Mouse (Mus musculus) embryonic facial prominence, embryonic 14.5 days (tissue): Measurements from ENCODE around the gene Sfxn5. TPM values are rescaled to one million over a fixed set of nuclear protein-coding genes. Genes with fewer than 3 reads are reported as not detected.

Experiments used
- ATAC-seq: fragments of 200-750 bp; cut with Nextera tagmentation; 2 replicates; pipeline ENCODE4 v1.8.0; 2017; ENCODE audit warnings: low read depth, moderate number of reproducible peaks, moderate TSS enrichment
- DNase-seq: peaks from one replicate; pipeline ENCODE4 v3.0.0-alpha.2; 2015; ENCODE audit warnings: low spot score
- H3K27ac ChIP-seq: fragments of 300-500 bp; sonication (generic); replicated peaks from 2 replicates; pipeline ENCODE4 v1.5.1; 2014; ENCODE audit warnings: low read depth, mild to moderate bottlenecking, low read length, moderate library complexity
- H3K27me3 ChIP-seq: fragments of 300-500 bp; sonication (generic); replicated peaks from 2 replicates; pipeline ENCODE4 v1.6.1; 2014; ENCODE audit warnings: low read length; ENCODE audit not compliant: control insufficient read depth, insufficient read depth
- H3K36me3 ChIP-seq: fragments of 300-500 bp; sonication (generic); 2 replicates; pipeline ENCODE4 v1.6.1; 2014; ENCODE audit warnings: low read length, mixed read lengths; ENCODE audit not compliant: control insufficient read depth, insufficient read depth
- H3K4me1 ChIP-seq: fragments of 300-500 bp; sonication (generic); 2 replicates; pipeline ENCODE4 v1.6.1; 2014; ENCODE audit warnings: antibody characterized with exemption, low read length; ENCODE audit not compliant: control insufficient read depth, insufficient read depth
- H3K4me2 ChIP-seq: fragments of 300-500 bp; sonication (generic); 2 replicates; pipeline ENCODE4 v1.6.1; 2014; ENCODE audit warnings: low read depth, mild to moderate bottlenecking, low read length, moderate library complexity, mixed read lengths
- H3K4me3 ChIP-seq: fragments of 300-500 bp; sonication (generic); 2 replicates; pipeline ENCODE4 v1.5.1; 2014; ENCODE audit warnings: low read depth, mild to moderate bottlenecking, low read length
- H3K9ac ChIP-seq: fragments of 300-500 bp; sonication (generic); 2 replicates; pipeline ENCODE4 v1.6.1; 2014; ENCODE audit warnings: low read depth, mild to moderate bottlenecking, low read length, moderate library complexity, mixed read lengths
- H3K9me3 ChIP-seq: fragments of 300-500 bp; sonication (generic); 2 replicates; pipeline ENCODE4 v1.6.1; 2016; ENCODE audit warnings: low read length; ENCODE audit not compliant: control insufficient read depth
- WGBS: fragments of 180-500 bp; shearing (Covaris S2); extraction: QIAGEN DNeasy Blood & Tissue Kit; methylation state at CpG from one replicate; pipeline ENCODE4 v1.1.7; 2014; 5-methylcytosine and 5-hydroxymethylcytosine counted together
- polyA plus RNA-seq: library from polyadenylated mRNA; unstranded; fragments of >200 nt; fragmentation: Nextera tagmentation; extraction: Ambion mirVana; gene quantifications from 2 replicates; pipeline ENCODE4 v1.2.1, GENCODE M21; 2014

Sfxn5 gene
- polyA plus RNA-seq, 1 experiment from 2014 or later, result 6.7 TPM

DNA sequence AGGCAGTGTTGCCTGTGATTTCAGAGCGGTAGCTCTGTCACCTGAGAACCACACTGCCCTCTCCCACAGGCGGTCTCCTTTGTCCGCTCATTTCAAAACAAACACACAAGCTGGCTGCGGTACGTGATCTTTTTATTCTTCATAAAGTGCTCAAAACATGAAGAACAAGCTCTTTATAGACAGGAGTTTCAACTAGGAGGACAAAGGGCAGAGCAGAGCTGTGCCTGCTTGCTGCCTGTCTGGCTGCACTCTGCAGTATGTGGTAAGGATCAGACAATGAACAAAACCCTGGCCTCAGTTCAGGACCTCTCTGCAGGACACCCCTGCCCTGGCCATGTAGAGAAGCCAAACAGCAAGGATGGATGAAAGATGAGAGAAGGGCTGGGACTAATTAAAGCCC is 1.6 kb upstream of the Sfxn5 start:
- Histone ChIP-seq H3K9ac (no peak overlapping the region), H3K4me3 (no peak overlapping the region), H3K27me3 (no peaks in the 10 kb centered on the region), H3K4me2 (no peak overlapping the region), H3K27ac (no peak overlapping the region), H3K4me1 (no peaks in the 10 kb centered on the region), H3K36me3 (peaks cover 3% of the 10 kb centered on the region; the same call in 1 of the 2 replicates), H3K9me3 (no peaks in the 10 kb centered on the region)
- ATAC-seq (no peak), DNase-seq (peak; percentile 18)
- WGBS, result 72% methylated on average over 5 of the region's 5 CpGs

DNA sequence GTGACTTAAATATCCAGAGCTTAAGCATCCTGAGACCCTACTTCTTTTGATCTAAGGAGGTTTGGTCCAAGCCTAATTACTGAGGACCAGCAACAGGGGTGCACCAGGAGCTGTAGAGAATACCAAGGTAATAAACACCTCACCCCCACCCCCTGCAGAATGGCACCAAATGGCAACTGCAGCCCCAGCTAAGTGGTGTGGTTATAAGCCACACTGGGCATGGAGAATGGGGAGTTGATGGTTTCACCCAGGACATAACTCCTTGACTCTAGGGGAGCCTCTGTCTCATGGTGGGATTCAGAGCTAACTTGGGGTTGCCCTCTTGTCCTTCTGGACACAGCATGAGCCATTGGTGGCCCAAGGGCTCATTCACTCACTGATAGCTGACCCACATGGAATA is 1.0 kb upstream of the Sfxn5 start:
- Histone ChIP-seq H3K27me3 (no peaks in the 10 kb centered on the region), H3K9me3 (no peaks in the 10 kb centered on the region), H3K9ac (no peak overlapping the region), H3K36me3 (peaks cover 3% of the 10 kb centered on the region; the same call in 1 of the 2 replicates), H3K4me3 (0 out of 2 replicates have a peak overlapping the region, but pooled peaks have one; percentile 82), H3K4me2 (peak overlapping the region; percentile 98), H3K4me1 (no peaks in the 10 kb centered on the region), H3K27ac (no peak overlapping the region)
- ATAC-seq (no peak), DNase-seq (no peak)

DNA sequence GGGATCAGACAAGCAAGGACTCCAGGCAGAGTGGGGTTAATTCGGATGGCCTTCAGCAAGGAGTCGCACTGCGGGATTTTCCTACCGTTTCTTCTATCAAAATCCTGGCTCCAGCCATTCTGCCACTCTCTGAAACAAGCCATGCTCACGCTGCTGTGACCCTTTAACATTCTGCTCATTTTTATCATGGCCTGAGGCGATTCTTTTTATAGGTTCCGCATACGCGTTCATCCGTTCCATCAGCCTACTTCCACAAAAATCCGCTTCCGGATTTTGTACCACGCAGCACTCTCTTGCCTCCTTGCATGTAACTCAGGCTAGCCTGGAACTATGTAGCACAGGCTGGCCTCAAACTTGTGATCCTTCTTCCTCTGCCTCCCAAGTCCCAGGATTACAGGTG is 510 bp upstream of the Sfxn5 start:
- peak overlapping the region; percentile 82 for H3K4me3 ChIP-seq
- H3K27ac ChIP-seq, result peak overlapping the region; percentile 90; the same call in 1 of the 2 replicates
- H3K4me1 ChIP-seq, result no peaks in the 10 kb centered on the region
- no peaks in the 10 kb centered on the region for H3K27me3 ChIP-seq
- no peak; the same call in 1 of the 2 replicates for ATAC-seq
- 2% methylated on average over 13 of the region's 13 CpGs for WGBS
- peaks cover 3% of the 10 kb centered on the region; the same call in 1 of the 2 replicates for H3K36me3 ChIP-seq
- peak; percentile 47 for DNase-seq
- H3K4me2 ChIP-seq, result peak overlapping the region; percentile 98
- H3K9me3 ChIP-seq, result no peaks in the 10 kb centered on the region
- peak overlapping the region; percentile 84 for H3K9ac ChIP-seq

DNA sequence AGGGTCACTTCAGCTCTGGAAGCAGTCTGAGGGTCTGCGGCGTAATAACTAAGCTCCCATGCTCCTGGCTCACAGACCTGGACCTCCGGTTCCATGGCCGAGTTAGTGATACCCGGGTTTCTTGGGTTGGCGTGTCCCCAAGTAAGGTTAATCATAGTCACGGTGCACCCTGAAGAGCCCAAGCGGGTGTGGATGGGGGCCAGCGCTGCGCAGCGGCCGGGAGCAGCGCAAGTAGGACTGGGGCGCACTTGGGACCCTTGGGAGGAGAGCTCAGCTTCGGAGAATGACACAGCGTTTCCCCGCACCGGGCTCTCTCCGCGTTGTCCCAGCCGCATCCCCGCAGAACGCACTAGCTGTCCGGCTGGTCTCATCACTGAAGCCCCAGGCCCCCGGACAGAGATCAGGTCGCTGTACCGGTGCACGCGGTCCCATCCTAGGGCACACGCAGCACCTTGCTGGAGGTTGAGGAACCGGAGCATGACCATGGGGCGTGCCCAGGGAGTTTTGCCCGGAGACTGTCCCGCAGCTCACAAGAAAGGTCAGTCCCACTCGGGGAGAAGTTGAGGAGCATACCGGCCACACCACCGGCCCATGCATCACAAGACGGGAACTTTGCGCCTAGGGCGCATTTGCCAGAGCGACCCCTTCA is 747 bp downstream of the Sfxn5 start:
- Histone ChIP-seq H3K27ac (no peak overlapping the region), H3K4me3 (peak overlapping the region; percentile 82), H3K9me3 (no peaks in the 10 kb centered on the region), H3K4me2 (peak overlapping the region; percentile 98), H3K27me3 (no peaks in the 10 kb centered on the region), H3K9ac (peak overlapping the region; percentile 84), H3K4me1 (no peaks in the 10 kb centered on the region), H3K36me3 (peaks cover 3% of the 10 kb centered on the region; the same call in 1 of the 2 replicates)
- ATAC-seq, result peak; percentile 23
- peak; percentile 18 for DNase-seq
- under 1% methylated on average over 35 of the region's 41 CpGs for WGBS

DNA sequence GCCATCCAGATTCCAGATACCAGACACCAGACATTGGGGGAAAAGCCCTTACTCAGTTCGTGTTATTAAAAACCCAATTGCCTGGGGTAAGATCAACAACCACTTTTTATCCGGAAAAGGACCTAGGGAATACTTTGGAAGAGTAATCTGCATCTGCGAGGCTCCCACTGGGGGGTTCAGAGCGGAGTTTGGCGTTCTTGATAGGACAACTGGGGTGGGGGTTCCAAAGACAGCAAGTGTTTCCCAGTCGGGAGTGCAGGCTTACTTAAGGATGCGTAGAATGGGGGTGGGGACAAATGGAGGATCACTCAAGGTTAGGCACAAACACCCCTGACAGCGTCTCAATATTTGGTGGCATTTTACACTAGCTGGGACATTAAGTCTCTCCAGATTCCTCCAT is 1.5 kb downstream of the Sfxn5 start:
- ATAC-seq, result no peak

DNA sequence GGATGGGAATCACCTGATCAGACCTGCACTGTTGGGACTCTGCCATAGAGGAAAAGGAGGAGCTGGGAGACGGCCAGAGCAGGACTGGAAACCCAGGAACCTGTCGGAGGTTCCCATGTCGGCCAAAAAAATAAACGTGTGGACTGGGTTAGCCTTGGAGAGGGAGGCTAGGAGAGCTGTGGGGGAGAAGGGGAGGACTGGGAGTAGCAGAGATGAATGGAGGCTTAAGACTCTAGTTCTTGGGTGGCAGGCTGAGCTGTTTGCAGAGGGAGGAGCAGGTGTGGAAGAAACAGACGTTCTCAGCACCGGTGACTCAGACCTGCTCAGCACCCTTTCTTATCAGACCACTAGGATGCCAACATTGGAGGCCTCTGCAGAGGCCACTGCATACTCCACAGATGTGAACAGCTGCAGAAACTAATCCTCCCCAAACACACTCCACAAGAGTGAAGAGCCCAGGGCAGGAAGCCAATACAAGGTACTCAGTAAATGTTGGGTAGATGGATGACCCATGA is 1.9 kb downstream of the Sfxn5 start:
- DNase-seq, result peak; percentile 12
- Histone ChIP-seq H3K9me3 (no peaks in the 10 kb centered on the region), H3K4me2 (peak overlapping the region; percentile 98; the same call in 1 of the 2 replicates), H3K4me3 (no peak overlapping the region), H3K9ac (no peak overlapping the region), H3K27ac (no peak overlapping the region), H3K27me3 (no peaks in the 10 kb centered on the region), H3K36me3 (no peaks in the 10 kb centered on the region), H3K4me1 (no peaks in the 10 kb centered on the region)
- 41% methylated on average over 6 of the region's 6 CpGs for WGBS
- no peak for ATAC-seq

More for the DNA sequence above, 1.5 kb downstream of the Sfxn5 start:
- H3K9me3 ChIP-seq, result no peaks in the 10 kb centered on the region
- peak overlapping the region; percentile 82 for H3K4me3 ChIP-seq
- H3K9ac ChIP-seq, result no peak overlapping the region
- WGBS, result 16% methylated on average over 8 of the region's 8 CpGs
- H3K4me1 ChIP-seq, result no peaks in the 10 kb centered on the region
- 0 out of 2 replicates have a peak, but pooled peaks cover 1% of the 10 kb centered on the region for H3K36me3 ChIP-seq
- H3K27ac ChIP-seq, result no peak overlapping the region
- no peaks in the 10 kb centered on the region for H3K27me3 ChIP-seq
- H3K4me2 ChIP-seq, result peak overlapping the region; percentile 98
- no peak for DNase-seq

DNA sequence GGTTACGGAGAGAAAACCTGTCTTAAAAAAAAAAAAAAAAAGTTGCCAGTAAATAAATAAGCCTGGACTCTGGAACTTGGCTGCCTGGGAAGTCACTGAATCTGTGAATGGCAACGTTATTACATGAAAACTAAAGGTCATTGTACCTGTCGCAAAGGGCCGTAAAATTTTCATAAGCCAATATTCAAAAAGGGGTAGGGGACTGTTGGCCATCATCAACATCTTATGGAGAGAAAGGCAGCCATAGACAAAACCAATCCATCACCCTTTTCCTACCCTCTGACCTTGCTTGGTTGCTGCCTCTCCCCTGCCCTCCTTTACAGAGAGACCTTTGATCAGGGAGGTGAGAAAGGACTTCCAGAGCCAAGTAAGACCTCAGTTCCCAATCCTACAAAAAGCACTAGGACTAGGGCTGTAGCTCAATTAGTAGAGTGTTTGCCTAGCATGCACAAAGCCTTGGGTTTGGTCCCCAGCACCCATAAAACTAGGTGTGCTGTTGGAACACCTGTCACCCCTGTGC is 3.5 kb downstream of the Sfxn5 start:
- DNase-seq, result no peak
- Histone ChIP-seq H3K9me3 (no peaks in the 10 kb centered on the region), H3K4me1 (no peaks in the 10 kb centered on the region), H3K27ac (no peak overlapping the region), H3K36me3 (no peaks in the 10 kb centered on the region), H3K4me2 (no peak overlapping the region), H3K27me3 (no peaks in the 10 kb centered on the region), H3K4me3 (no peak overlapping the region), H3K9ac (no peak overlapping the region)
- ATAC-seq, result no peak
- 92% methylated on average over 4 of the region's 4 CpGs for WGBS

DNA sequence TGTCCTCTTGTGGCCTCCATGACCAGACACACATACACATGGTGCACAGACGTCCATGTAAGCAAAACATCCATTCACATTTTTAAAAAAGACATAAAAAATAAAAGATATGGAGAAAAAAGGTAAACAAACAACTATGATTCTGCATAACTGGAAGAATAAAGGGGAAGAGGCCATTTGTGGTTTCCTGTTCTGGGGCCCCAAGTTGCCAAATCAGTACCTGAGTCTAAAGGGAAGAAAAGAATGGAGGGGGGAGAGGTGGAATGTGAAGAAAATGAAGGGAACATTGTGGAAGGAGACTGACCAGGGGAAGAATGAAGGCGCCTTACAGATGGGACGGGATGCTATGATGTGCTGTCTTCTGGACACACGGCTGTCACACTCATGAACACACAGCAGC is 6.7 kb downstream of the Sfxn5 start:
- 83% methylated on average over 4 of the region's 4 CpGs for WGBS
- H3K36me3 ChIP-seq, result no peaks in the 10 kb centered on the region
- H3K4me1 ChIP-seq, result no peaks in the 10 kb centered on the region
- no peaks in the 10 kb centered on the region for H3K27me3 ChIP-seq
- no peaks in the 10 kb centered on the region for H3K9me3 ChIP-seq
- ATAC-seq (no peak), DNase-seq (no peak)
- no peak overlapping the region for H3K9ac ChIP-seq
- no peak overlapping the region for H3K4me3 ChIP-seq
- no peak overlapping the region for H3K4me2 ChIP-seq
- no peak overlapping the region for H3K27ac ChIP-seq

DNA sequence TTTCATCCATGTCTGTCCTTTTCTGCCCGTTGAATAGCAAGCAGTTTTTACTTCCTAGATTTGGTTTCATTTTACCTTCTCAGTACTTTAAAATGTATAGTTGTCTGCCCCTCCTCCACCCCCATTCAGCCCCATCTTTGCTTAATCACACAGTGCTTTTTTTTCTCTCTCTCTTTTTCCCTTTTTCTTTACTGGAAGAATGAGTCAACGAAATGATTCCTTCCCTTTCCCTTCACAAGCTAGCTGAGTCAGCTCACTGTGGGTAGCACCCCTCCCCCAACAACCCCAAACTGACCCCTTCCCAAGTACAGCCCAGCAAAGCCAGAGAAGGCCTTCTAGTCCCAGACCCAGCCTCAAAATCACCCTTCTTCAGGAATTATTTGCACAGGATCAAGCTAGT is 8.1 kb downstream of the Sfxn5 start:
- no peak overlapping the region for H3K4me2 ChIP-seq
- no peaks in the 10 kb centered on the region for H3K36me3 ChIP-seq
- no peaks in the 10 kb centered on the region for H3K27me3 ChIP-seq
- no peak overlapping the region for H3K4me3 ChIP-seq
- WGBS, result 16% methylated on average over 2 of the region's 2 CpGs
- ATAC-seq (no peak), DNase-seq (peak; percentile 3)
- no peak overlapping the region for H3K9ac ChIP-seq
- no peaks in the 10 kb centered on the region for H3K4me1 ChIP-seq
- no peak overlapping the region for H3K27ac ChIP-seq
- no peaks in the 10 kb centered on the region for H3K9me3 ChIP-seq
